Mouse (Mus musculus) liver, embryonic 11.5 days (tissue): Measurements from ENCODE around the gene Grk6. TPM values are rescaled to one million over a fixed set of nuclear protein-coding genes. Genes with fewer than 3 reads are reported as not detected.

Experiments used
- ATAC-seq: fragments of 200-750 bp; cut with Nextera tagmentation; replicated peaks from 2 replicates; pipeline ENCODE4 v1.8.0; 2017; ENCODE audit warnings: moderate number of reproducible peaks, mild to moderate bottlenecking, moderate TSS enrichment, moderate library complexity; ENCODE audit not compliant: low FRiP score
- DNase-seq: peaks from one replicate; pipeline ENCODE4 v3.0.0-alpha.2; 2017; ENCODE audit warnings: low spot score
- H3K27ac ChIP-seq: fragments of 300-500 bp; sonication (generic); 2 replicates; pipeline ENCODE4 v1.5.1; 2014; ENCODE audit warnings: mild to moderate bottlenecking, low read depth, low read length, control low read depth
- H3K27me3 ChIP-seq: fragments of 300-500 bp; sonication (generic); replicated peaks from 2 replicates; pipeline ENCODE4 v1.6.1; 2014; ENCODE audit warnings: low read length, mixed read lengths; ENCODE audit not compliant: control insufficient read depth, insufficient read depth
- H3K36me3 ChIP-seq: fragments of 300-500 bp; sonication (generic); 2 replicates; pipeline ENCODE4 v1.6.1; 2014; ENCODE audit warnings: mild to moderate bottlenecking, low read length, moderate library complexity, mixed read lengths; ENCODE audit not compliant: control insufficient read depth, insufficient read depth
- H3K4me1 ChIP-seq: fragments of 300-500 bp; sonication (generic); replicated peaks from 2 replicates; pipeline ENCODE4 v1.6.1; 2014; ENCODE audit warnings: low read length, mixed read lengths; ENCODE audit not compliant: control insufficient read depth, insufficient read depth
- H3K4me2 ChIP-seq: fragments of 300-500 bp; sonication (generic); 2 replicates; pipeline ENCODE4 v1.6.1; 2014; ENCODE audit warnings: mild to moderate bottlenecking, control low read depth, moderate library complexity
- H3K4me3 ChIP-seq: fragments of 300-500 bp; sonication (generic); 2 replicates; pipeline ENCODE4 v1.5.1; 2014; ENCODE audit warnings: low read depth, low read length, control low read depth
- H3K9ac ChIP-seq: fragments of 300-500 bp; sonication (generic); 2 replicates; pipeline ENCODE4 v1.6.1; 2014; ENCODE audit warnings: low read depth, low read length, control low read depth
- H3K9me3 ChIP-seq: fragments of 300-500 bp; sonication (generic); 2 replicates; pipeline ENCODE4 v1.6.1; 2016; ENCODE audit warnings: low read length, inconsistent platforms, mixed read lengths; ENCODE audit not compliant: control insufficient read depth
- WGBS: fragments of 180-500 bp; shearing (Covaris S2); extraction: QIAGEN DNeasy Blood & Tissue Kit; methylation state at CpG from one replicate; pipeline ENCODE4 v1.1.7; 2014; 5-methylcytosine and 5-hydroxymethylcytosine counted together
- polyA plus RNA-seq: library from polyadenylated mRNA; unstranded; fragments of >200 nt; fragmentation: Nextera tagmentation; extraction: Ambion mirVana; gene quantifications from 2 replicates; pipeline ENCODE4 v1.2.1, GENCODE M21; 2014

The Grk6 gene
- polyA plus RNA-seq, 1 experiment from 2014 or later = 45.8 TPM

- no peak overlapping the region for H3K4me2 ChIP-seq
- H3K36me3 ChIP-seq = peaks cover 39% of the 10 kb centered on the region
- no peak overlapping the region for H3K9ac ChIP-seq
- H3K4me3 ChIP-seq = no peak overlapping the region
- no peak for ATAC-seq
- no peak for DNase-seq
- H3K9me3 ChIP-seq = no peaks in the 10 kb centered on the region
- no peak overlapping the region for H3K27ac ChIP-seq
- 90% methylated on average over 11 of the region's 11 CpGs for WGBS
- peaks cover 34% of the 10 kb centered on the region for H3K4me1 ChIP-seq
- no peaks in the 10 kb centered on the region for H3K27me3 ChIP-seq
Measured at GRCm38 (mm10) chr13:55450511-55450980, 5.7 kb downstream of the Grk6 start.

DNA sequence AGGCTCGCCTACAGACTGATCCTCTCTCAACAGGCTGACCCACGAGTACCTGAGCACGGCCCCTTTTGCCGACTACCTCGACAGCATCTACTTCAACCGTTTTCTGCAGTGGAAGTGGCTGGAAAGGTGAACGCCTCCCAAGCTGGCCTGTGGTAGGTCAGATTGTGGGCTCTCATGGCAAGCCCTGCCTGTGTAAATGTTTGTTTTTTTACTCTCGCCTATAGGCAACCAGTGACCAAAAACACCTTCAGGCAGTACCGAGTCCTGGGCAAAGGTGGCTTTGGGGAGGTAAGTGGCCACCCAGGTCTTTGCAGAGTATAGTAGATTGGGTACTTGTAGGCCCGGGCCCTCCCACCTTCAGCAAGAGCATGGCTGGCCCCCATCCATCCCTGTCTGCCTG, 6.4 kb downstream of the Grk6 start:
- Histone ChIP-seq H3K36me3 (peaks cover 43% of the 10 kb centered on the region), H3K9me3 (no peaks in the 10 kb centered on the region), H3K4me3 (no peak overlapping the region), H3K4me1 (peaks cover 29% of the 10 kb centered on the region), H3K27me3 (no peaks in the 10 kb centered on the region), H3K9ac (no peak overlapping the region), H3K27ac (no peak overlapping the region), H3K4me2 (no peak overlapping the region)
- DNase-seq (no peak), ATAC-seq (no peak)
- WGBS = 86% methylated on average over 10 of the region's 10 CpGs

GRCm38 (mm10) chr13:55451785-55452549, 7.1 kb downstream of the Grk6 start:
- no peak for DNase-seq
- no peak overlapping the region for H3K4me2 ChIP-seq
- no peak overlapping the region for H3K9ac ChIP-seq
- peaks cover 22% of the 10 kb centered on the region for H3K4me1 ChIP-seq
- 91% methylated on average over 16 of the region's 16 CpGs for WGBS
- H3K4me3 ChIP-seq = no peak overlapping the region
- H3K9me3 ChIP-seq = no peaks in the 10 kb centered on the region
- peaks cover 46% of the 10 kb centered on the region for H3K36me3 ChIP-seq
- H3K27ac ChIP-seq = no peak overlapping the region
- no peaks in the 10 kb centered on the region for H3K27me3 ChIP-seq
- ATAC-seq = no peak

DNA sequence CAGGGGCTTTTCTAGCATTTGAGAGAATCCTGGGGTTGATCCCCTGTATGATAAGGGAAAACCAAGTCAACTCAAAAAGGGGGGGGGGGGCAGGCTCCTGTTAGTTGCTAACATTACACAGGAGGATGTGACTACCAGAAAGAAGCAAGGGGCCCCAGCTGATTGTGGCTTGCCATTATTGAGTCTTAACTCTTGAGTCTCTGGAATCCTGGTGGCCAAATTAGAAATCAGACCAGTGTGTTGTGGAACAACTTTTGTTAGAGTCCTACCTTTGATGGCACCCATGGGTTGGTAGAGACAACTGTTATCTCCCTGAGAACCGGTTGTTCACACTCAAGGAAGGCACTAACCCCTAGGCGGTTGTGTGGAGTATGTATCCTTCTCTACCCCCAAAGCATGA, 18.1 kb downstream of the Grk6 start:
- no peak overlapping the region for H3K9ac ChIP-seq
- no peak overlapping the region for H3K4me3 ChIP-seq
- no peak overlapping the region for H3K4me2 ChIP-seq
- peaks cover 29% of the 10 kb centered on the region for H3K27me3 ChIP-seq
- H3K27ac ChIP-seq = no peak overlapping the region
- H3K9me3 ChIP-seq = no peaks in the 10 kb centered on the region
- ATAC-seq (no peak), DNase-seq (no peak)
- peaks cover 20% of the 10 kb centered on the region for H3K36me3 ChIP-seq
- 41% methylated on average over 2 of the region's 2 CpGs for WGBS
- H3K4me1 ChIP-seq = peaks cover 17% of the 10 kb centered on the region

DNA sequence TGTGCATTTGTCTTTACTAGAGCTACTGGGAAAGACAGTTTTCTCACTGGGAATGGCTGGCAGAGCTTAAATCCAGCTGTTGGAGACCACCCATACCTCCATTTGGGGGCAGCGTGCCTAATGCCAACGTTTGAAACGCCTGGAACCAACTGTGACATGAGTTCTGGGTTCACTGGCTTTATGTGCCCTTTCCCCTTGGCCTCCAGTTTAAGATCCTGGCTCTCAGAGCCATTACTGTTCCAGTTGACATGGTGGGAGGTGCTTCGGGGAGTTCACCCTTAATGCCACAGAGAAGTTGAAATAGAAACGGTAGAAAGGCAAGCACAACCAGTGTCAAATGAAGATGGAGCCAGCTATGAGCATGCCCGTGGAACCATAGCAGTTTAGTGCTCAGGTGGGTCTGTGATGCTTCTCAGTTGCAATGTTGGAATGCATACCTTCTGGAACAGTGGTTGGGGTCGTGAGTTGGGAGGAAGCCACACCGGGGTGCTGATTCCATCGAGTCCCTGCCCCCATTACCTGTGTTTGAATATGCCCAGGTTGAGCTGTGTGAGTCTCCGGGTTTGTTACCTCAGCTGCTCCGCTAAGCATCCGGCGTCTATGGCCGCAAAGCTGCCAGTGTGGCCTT, 18.6 kb downstream of the Grk6 start:
- ATAC-seq (no peak), DNase-seq (no peak)
- Histone ChIP-seq H3K4me2 (peak overlapping the region; percentile 76), H3K36me3 (peaks cover 16% of the 10 kb centered on the region), H3K9me3 (no peaks in the 10 kb centered on the region), H3K4me1 (peaks cover 17% of the 10 kb centered on the region), H3K27ac (no peak overlapping the region), H3K27me3 (peaks cover 32% of the 10 kb centered on the region), H3K4me3 (peak overlapping the region; percentile 53), H3K9ac (no peak overlapping the region)
- 15% methylated on average over 14 of the region's 14 CpGs for WGBS

- H3K27ac ChIP-seq = no peak within 1 kb of the TSS
- peaks cover 36% of the 10 kb centered on the region for H3K27me3 ChIP-seq
- no peaks in the 10 kb centered on the region for H3K9me3 ChIP-seq
- peak within 1 kb of the TSS; percentile 47 for H3K9ac ChIP-seq
- ATAC-seq (peak; percentile 19; the same call in 1 of the 2 replicates), DNase-seq (peak; percentile 67)
- 2% methylated on average over 81 of the region's 84 CpGs for WGBS
- H3K36me3 ChIP-seq = peaks cover 9% of the 10 kb centered on the region; the same call in 1 of the 2 replicates
- H3K4me3 ChIP-seq = peak within 1 kb of the TSS; percentile 53
- peaks cover 17% of the 10 kb centered on the region for H3K4me1 ChIP-seq
- peak within 1 kb of the TSS; percentile 76 for H3K4me2 ChIP-seq
Measured at GRCm38 (mm10) chr13:55464027-55464884, 19.4 kb downstream of the Grk6 start, which contains the start of gene Prr7. Gene Prr7 (plus strand): TSS chr13:55464267.

GRCm38 (mm10) chr13:55465184-55465583, 20.3 kb downstream of the Grk6 start:
- peaks cover 17% of the 10 kb centered on the region for H3K4me1 ChIP-seq
- H3K4me3 ChIP-seq = peak overlapping the region; percentile 53; the same call in 1 of the 2 replicates
- peak overlapping the region; percentile 76 for H3K4me2 ChIP-seq
- no peaks in the 10 kb centered on the region for H3K9me3 ChIP-seq
- peaks cover 3% of the 10 kb centered on the region; the same call in 1 of the 2 replicates for H3K36me3 ChIP-seq
- DNase-seq (no peak), ATAC-seq (0 out of 2 replicates have a peak, but pooled peaks have one; percentile 27)
- H3K27me3 ChIP-seq = peaks cover 45% of the 10 kb centered on the region
- H3K9ac ChIP-seq = no peak overlapping the region
- H3K27ac ChIP-seq = no peak overlapping the region
- 31% methylated on average over 3 of the region's 3 CpGs for WGBS

- Histone ChIP-seq H3K4me1 (peaks cover 18% of the 10 kb centered on the region), H3K9ac (no peak overlapping the region), H3K27ac (no peak overlapping the region), H3K9me3 (no peaks in the 10 kb centered on the region), H3K36me3 (peaks cover 3% of the 10 kb centered on the region; the same call in 1 of the 2 replicates), H3K27me3 (peaks cover 53% of the 10 kb centered on the region), H3K4me3 (no peak overlapping the region), H3K4me2 (peak overlapping the region; percentile 14; the same call in 1 of the 2 replicates)
- 55% methylated on average over 5 of the region's 5 CpGs for WGBS
- ATAC-seq (no peak), DNase-seq (no peak)
Measured at GRCm38 (mm10) chr13:55465830-55466440, 21.1 kb downstream of the Grk6 start.
